Mouse (Mus musculus) CH12.LX (cell line): Measurements from ENCODE around the gene Cd163l1.

Experiments
- CTCF ChIP-seq, 2 experiments: IDR thresholded peaks in 1 of 2; conservative IDR thresholded peaks in 1 of 2; 2 replicates each; pipeline ENCODE4 v1.5.1; 2011 to 2012; ENCODE audit warnings: low read depth in 2 of 2, low read length in 2 of 2, improper control_type of control experiment in 1 of 2, inconsistent platforms in 1 of 2, mild to moderate bottlenecking in 1 of 2, moderate library complexity in 1 of 2
- ETS1 ChIP-seq: conservative IDR thresholded peaks from 2 replicates; pipeline ENCODE4 v1.6.1; 2012; ENCODE audit warnings: low read depth, mild to moderate bottlenecking, inconsistent platforms, low read length, improper control_type of control experiment, moderate library complexity
- POLR2A ChIP-seq: IDR thresholded peaks from 2 replicates; pipeline ENCODE4 v1.6.1; 2011; ENCODE audit warnings: low read depth, mild to moderate bottlenecking, improper control_type of control experiment, low read length
- RCOR1 ChIP-seq: conservative IDR thresholded peaks from 2 replicates; pipeline ENCODE4 v1.6.1; 2012; ENCODE audit warnings: low read depth, mild to moderate bottlenecking, inconsistent platforms, low read length, improper control_type of control experiment
- ZNF384 ChIP-seq: IDR thresholded peaks from 2 replicates; pipeline ENCODE4 v1.6.1; 2012; ENCODE audit warnings: low read depth, low read length, improper control_type of control experiment, inconsistent platforms

- TF ChIP-seq ETS1 (no peak), CTCF (conservative IDR thresholded peaks at IDR 0.05 in 1 of 2, IDR thresholded peaks at IDR 0.05 in 1 of 2; ENCODE audit: low read depth in 2 of 2, low read length in 2 of 2) (no peak), POLR2A (no peak), ZNF384 (no peak), RCOR1 (no peak)
Observed at GRCm38 (mm10) chr7:140247216-140247615, 29.1 kb downstream of the Cd163l1 start, which contains the start of gene 5830411N06Rik.
